Mouse (Mus musculus): ENCODE results near the gene Cbln4.

DNA sequence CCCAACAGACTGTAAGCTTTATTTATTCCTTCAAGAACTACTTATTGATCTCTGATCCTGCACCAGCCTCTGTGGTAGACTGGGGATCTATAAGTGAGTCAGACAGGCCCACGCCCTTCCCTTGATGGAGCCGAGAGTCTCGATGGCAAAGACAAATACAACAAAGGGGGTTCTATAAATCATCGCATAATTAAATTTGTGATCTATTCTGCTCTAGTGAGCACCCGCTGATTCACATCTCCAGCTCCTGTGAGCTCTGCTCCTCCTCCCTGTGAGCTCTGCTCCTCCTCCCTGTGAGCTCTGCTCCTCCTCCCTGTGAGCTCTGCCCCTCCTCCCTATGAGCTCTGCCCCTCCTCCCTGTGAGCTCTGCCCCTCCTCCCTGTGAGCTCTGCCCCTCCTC is 49.0 kb downstream of the Cbln4 start:
- no peak for TF ChIP-seq ZC3H11A (IDR thresholded peaks at IDR 0.05; ENCODE audit: borderline replicate concordance, low read depth, low read length)
- TF ChIP-seq HCFC1 (IDR thresholded peaks at IDR 0.05; ENCODE audit: borderline replicate concordance, insufficient read depth, low read length): no peak
- no peak for TF ChIP-seq CHD2 (IDR thresholded peaks at IDR 0.05; ENCODE audit: low read depth, low read length)
- no peak for TF ChIP-seq MAFK (IDR thresholded peaks at IDR 0.05; ENCODE audit: insufficient read depth, low read depth, low read length)
